Mouse (Mus musculus): ENCODE data around the gene Fam120b.

Fam120b gene

DNA sequence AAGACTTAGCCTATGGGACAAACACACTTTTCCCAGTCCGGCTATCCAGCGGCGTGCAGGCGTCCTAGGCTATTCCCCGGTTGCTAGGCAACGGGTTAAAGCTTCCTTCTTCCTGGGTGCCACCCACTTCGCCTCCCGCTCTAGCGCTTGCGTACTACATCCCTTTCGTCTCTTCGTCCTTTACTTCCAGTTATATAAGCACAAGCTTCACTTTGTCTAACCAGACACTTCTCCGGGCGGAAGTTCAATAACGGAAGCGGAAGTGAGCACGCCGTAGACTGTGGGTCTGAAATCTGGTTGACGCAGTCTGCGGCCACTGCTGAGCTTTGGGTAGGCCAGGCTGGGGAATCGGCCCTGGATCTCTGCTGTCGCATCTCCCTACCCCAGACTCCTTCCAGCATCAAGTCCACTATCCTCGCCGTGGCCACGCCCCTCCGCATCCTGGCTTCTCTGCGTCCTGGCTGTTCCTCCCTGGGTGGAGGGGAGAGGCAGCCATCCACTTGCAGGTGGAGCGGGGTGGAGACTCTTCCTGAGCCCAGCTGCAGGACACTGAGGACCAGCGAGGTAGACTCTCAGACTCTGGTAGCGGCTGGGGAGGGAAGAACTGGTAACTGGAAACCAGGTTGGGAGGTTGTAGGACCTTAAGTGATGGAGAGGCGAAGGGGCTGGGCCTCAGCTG is at the start of gene Fam120b:
TSS of gene Fam120b (plus strand) at position 206 of the 679 bp plus-strand sequence.
- CTCF ChIA-PET: no interaction called here

GRCm38 (mm10) chr17:15350152-15350551 is 45.9 kb upstream of the Fam120b start:
- CTCF ChIA-PET: no interaction called here

DNA sequence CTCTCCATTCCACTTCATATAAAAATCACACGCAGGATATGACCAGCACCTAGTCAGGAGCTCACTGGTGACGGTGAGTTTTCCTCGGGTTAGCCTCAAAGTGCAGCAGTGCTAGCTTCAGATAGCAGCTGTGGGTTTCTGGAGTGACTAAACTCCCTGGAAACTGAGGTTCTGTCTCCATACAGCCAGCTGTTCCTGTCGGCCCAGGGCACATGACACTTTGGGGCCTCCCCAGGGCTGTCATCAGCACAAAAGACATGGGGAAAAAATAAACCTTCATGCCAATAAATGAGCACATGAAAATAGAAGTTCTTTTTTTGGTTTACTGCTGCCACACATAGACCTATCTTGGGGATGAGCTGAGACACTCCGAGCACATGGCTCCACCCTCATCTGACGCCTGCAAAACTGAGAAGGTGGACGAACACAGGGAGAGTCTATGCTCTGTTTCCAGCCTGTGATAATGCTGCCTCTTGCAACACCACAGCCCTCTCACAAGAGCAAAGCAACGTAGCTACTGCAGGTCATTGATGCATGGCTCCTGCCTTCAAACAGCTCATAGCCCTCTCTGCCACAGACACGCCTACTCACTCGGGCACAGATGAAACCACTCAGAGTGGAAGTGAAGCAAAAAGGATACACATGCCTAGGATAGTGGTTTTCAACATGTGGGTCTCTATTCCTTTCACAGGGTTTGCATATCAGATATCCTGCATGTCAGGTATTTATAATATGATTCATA is 43.0 kb upstream of the Fam120b start:
- CTCF ChIA-PET: no interaction called here

DNA sequence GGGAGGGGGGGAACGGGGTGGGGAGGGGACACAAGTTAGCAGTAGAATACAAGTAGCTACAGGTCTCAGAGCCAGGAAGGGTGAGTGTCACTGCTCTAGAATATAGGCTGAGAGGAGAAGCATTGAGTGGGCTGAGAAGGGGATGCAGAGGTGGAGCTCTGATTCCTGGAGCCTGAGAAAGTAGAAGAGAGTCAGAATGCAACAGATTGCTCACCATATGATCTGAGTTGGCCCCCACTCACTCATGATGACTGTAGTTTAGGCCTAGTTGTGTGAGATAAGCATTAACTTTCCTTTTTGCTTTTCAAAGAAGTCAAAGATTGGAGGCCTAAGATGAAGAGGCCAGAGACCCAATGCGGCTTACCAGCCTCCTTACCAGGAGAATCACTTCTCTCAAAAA is 42.0 kb upstream of the Fam120b start:
- CTCF ChIA-PET: no interaction called here

DNA sequence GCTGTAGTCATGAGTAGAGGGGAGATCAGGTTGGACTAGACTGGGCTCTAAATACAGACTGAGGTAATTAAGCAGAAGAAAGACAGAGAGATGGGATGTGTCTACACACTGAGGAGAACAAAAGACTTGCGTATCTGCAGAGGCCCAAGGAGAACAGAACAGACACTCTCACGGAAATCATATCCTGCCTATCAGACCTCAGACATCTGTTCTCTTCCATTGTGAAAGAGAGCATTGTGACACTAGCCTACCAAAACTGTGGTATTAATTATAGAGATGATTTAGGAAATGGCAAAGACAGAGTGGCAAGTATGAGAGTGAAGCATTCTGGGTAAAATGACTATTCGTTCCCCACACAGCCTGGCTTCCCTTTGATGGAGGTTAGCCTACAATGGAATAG is 40.9 kb upstream of the Fam120b start:
- CTCF ChIA-PET: no interaction called here

DNA sequence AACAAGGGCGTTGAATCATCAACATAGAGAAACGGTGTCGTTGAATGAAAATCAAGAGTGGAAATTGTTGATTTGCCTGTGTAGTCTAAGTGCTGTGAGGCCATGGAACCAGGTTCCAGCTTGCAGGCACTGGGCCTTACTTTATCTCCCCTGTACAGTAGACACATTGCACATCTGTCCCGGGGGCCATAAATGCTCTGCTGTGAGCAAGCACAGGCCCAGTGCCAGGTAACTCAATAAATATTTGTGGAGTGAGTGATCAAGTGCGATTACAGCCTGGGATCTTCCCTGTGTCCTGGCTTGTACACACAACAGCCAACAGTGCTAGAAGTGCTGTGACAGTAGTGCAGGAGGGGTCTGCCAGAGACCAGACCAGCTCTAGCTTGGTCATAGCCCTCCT is 39.5 kb upstream of the Fam120b start:
- CTCF ChIA-PET: no interaction called here

DNA sequence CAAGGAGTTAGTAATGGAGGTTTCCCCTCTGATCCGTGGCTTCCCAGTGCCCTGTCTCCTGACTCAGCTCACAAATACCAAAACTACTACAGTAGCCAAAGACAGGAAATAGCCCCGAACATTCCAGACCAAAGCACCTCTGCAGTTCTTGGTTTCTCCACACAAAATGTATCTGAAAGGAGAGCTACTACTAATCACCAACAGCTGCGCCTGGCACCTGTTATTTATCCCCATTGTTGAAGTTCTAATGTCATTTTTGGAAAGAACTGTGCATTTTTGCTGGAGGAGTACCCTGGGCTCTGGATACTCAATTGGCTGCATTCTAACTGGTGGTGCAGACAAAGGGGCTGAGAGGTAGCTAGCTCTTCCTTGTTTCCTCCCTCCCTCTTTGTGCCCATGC is 38.9 kb upstream of the Fam120b start:
- CTCF ChIA-PET: no interaction called here

DNA sequence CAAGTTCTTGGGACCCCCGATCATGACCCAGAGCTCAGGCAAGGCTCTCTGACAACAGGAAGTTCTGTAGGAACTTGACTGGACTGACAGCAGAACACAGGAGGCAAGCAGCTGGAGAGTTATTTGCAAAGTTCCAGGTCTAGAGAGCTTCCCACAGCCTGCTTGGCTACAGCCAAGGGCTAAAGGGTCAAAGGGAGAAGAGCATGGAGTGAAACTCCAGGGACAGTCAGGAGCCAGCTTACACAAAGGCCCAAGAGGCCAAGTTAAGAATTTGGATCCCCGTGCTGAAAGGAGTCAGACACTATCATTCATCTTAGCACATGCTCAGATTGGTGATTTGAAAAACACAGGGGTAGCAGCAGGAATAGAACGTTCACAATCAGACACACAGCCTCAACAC is 32.3 kb upstream of the Fam120b start:
- CTCF ChIA-PET: no interaction called here

- CTCF ChIA-PET: no interaction called here
Measured at GRCm38 (mm10) chr17:15365650-15366049, 30.4 kb upstream of the Fam120b start.

DNA sequence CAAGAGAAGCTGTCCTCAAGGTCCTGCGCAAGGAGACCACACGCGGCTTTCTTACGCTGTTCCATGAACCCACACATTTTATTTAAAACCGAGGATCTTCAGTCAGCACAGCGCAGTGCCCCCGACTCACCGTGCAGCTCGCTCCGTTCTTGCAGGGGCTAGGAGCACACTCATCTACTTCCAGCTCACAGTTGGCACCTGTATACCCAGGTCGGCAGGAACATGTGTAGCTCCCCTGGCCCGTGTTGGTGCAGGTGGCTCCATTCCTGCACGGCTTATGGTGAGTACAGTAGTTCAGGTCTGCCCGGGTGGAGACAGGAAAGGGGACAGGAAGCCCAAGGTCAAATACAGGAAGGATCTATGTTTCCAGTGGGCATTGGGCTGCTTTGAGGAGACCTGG is 25.6 kb upstream of the Fam120b start:
- CTCF ChIA-PET: no interaction called here

GRCm38 (mm10) chr17:15371967-15372835 is 23.8 kb upstream of the Fam120b start:
- CTCF ChIA-PET: no interaction called here

GRCm38 (mm10) chr17:15372931-15373652 is 22.9 kb upstream of the Fam120b start:
- CTCF ChIA-PET: no interaction called here

DNA sequence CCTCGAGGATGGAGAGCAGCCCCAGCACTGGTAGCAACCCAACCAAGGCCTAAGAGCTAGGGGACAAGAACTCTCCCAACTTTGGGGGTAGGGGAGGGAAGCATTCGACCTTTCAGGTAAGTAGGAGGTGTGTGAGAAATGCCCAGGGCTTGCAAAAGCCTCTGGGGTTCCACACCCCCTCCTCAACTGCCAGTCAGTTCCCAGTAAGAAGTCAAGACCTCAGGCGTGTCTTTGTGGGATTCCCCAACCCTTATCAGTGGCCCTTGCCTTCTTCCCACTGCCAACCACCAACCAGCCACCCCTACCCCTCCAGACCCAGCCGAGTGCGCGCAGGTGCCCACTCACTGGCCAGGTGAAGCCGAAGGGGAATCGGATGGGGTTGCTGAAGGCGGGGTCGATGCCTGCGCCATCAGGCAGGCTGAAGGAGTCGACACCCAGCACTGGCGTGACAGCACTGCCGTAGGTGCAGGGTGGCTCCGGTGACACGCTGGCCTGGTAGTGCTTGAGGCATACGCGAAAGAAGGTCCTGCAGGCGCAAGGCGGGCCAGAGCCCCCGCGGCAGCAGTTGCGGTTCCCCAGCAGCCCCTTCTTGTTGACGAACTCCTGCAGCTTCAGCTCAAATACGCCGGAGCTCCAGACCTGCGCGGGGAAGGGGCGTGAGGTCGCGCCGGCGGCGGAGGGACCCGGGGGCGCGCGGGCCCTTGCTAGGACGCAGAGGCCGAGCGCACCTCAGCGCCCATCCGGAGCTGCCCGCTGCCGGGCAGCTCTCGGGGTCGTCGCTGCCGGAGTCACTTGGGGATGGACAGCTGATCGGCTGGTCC is 21.5 kb upstream of the Fam120b start:
- CTCF ChIA-PET: no interaction called here

- CTCF ChIA-PET: no interaction called here
Measured at GRCm38 (mm10) chr17:15375224-15375623, 20.8 kb upstream of the Fam120b start.

DNA sequence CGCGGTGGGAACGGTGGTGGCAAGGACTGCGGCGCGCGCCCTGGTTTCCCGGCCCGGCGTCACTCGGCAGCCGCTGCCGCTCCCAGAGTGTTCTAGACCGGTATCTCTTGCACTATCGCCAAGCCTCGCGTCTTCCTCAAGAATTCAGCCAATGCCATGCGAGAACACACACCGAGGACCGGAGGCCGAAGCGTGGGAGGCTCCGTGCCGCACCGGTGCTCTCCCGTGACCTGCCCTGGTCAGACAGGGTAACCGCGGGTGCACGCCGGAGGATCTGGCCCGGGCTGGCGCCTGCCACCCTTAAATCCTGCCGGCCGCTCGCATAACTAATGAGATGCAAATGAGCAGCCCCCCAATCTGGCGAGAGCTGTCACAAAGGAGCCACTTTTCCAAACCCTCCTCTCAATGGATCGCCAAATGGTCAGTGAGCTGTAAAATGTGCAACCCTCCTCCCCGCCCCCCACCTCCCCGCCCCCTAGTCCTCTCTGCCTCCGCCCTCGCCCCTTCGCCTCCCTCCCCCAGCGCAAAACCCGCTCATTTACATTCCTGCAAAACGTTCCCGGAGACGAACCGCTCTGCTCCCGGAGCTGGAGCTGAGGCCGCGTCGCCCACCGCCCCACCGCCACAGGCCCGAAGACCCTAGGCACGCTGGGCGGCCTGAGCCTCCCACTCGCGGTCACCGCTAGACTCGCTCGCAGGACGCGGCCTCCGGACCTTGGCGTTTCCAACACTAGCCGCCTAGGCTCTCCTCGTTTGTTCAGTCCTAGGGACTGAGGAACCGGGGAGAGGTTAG is 20.1 kb upstream of the Fam120b start:
- CTCF ChIA-PET: no interaction called here

- CTCF ChIA-PET: interaction anchor here (0.5 kb wide), 1 partner anchor 37 kb away, joined by 3 read pairs; no protein-coding TSS in a partner anchor
Measured at GRCm38 (mm10) chr17:15376494-15377181, 19.4 kb upstream of the Fam120b start, which contains the start of gene Dll1. Gene Dll1, minus strand, starts transcription at chr17:15376872.

GRCm38 (mm10) chr17:15377901-15378300 is 18.1 kb upstream of the Fam120b start:
- CTCF ChIA-PET: no interaction called here

DNA sequence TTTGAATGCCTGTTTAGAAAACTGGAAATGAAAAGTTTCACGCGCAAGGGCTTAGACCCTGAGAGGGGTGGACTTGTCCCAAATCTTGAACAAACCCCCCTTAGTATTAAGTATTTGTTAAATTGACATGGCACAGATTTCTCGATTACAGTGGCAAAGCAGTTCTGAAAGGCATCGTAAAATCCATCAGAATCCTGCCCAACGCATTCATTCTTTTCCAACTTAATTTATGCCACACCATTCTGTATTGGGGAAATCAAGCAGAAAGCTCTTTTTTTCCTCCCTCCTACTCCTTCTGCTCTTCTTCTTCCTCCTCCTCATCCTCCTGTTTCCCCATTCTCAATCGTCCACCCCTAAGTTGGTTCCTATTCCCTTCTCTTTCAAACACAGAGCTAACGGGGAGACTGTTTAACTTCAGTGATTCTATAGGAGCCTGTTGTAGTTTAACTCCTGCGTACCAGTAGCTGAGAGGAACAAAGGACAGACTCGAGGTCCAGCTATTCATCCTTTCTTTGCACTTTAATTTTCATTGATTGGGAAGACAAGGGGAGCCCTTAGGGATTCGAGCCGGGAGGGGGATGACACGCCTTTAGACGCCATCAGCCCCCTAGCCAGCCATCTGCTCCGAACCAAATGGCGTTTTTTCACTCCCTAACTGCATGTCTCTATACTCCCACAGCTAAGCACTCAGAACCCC is 17.4 kb upstream of the Fam120b start:
- CTCF ChIA-PET: no interaction called here
